Mouse (Mus musculus): ENCODE results near the gene Cdkal1. TPM values are rescaled to one million over a fixed set of nuclear protein-coding genes. Genes with fewer than 3 reads are reported as not detected.
A peak's percentile ranks its signal among the peaks of the same experiment; 100 is the strongest.

Cdkal1 gene
- total RNA-seq, 2 experiments from 2014 or later: 23.7 to 26.3 TPM

GRCm38 (mm10) chr13:29429196-29429595, 426.3 kb downstream of the Cdkal1 start:
- DNase-seq (ENCODE audit: low spot score in 2 of 2): no peak

- DNase-seq (ENCODE audit: low spot score in 2 of 2): no peak
Measured at GRCm38 (mm10) chr13:29416450-29417136, 438.9 kb downstream of the Cdkal1 start.

- DNase-seq (ENCODE audit: low spot score in 2 of 2): no peak
Measured at GRCm38 (mm10) chr13:29415967-29416366, 439.5 kb downstream of the Cdkal1 start.

- no peak for DNase-seq (ENCODE audit: low spot score in 2 of 2)
Measured at GRCm38 (mm10) chr13:29414878-29415277, 440.6 kb downstream of the Cdkal1 start.

GRCm38 (mm10) chr13:29414470-29414869, 441.0 kb downstream of the Cdkal1 start:
- DNase-seq (ENCODE audit: low spot score in 2 of 2): no peak

- DNase-seq (ENCODE audit: low spot score in 2 of 2): no peak
Measured at GRCm38 (mm10) chr13:29411176-29411575, 444.3 kb downstream of the Cdkal1 start.

- no peak for DNase-seq (ENCODE audit: low spot score in 2 of 2)
Measured at GRCm38 (mm10) chr13:29407619-29408018, 447.9 kb downstream of the Cdkal1 start.

DNA sequence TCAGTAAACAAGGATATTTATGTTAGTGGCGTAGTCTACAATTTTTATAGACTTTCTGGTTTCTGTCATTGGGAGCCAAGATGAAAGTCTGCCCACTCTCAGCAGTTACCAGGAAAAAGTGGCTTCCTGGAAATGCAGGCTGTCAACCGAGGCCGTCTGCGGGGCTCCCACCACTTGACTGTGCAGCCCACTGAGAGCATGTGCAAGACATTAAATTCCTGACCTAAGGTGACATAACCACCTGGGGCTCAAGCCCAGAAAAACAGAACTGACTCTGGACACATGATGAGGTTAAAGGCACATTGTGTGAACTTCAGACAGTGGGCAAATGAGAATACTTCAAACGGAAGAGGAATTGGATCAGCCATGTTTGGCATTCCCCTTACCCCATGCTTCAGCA, 450.2 kb downstream of the Cdkal1 start:
- DNase-seq (ENCODE audit: low spot score in 2 of 2): no peak

GRCm38 (mm10) chr13:29403217-29403616, 452.3 kb downstream of the Cdkal1 start:
- DNase-seq (ENCODE audit: low spot score in 2 of 2): no peak

DNA sequence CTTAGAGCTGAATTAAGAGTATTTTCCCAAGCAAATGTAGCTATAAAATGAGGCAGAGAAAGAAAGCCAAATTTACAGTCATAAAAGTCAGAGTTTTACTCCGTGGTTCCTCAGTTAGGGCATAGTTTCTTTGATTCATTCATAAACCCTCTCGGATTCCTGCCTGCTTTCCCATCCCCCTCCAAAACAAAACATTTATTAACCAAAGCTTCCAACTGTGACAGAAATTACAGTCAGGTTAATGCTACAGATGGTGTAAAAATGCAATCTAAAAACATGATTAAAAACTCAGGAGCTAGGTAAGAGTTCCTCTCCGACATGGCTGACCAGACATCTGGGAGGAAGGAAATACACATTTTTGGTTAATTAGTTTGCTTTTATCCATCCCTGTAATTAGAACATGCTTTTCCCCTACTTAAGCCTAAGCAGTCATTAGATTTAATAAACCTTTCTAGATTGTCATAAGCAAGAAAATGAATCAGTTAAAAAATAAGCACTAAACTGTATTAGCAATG, 452.9 kb downstream of the Cdkal1 start:
- no peak for DNase-seq (ENCODE audit: low spot score in 2 of 2)

- no peak for DNase-seq (ENCODE audit: low spot score in 2 of 2)
Measured at GRCm38 (mm10) chr13:29399908-29400307, 455.6 kb downstream of the Cdkal1 start.

- no peak for DNase-seq (ENCODE audit: low spot score in 2 of 2)
Measured at GRCm38 (mm10) chr13:29398456-29398855, 457.0 kb downstream of the Cdkal1 start.

DNA sequence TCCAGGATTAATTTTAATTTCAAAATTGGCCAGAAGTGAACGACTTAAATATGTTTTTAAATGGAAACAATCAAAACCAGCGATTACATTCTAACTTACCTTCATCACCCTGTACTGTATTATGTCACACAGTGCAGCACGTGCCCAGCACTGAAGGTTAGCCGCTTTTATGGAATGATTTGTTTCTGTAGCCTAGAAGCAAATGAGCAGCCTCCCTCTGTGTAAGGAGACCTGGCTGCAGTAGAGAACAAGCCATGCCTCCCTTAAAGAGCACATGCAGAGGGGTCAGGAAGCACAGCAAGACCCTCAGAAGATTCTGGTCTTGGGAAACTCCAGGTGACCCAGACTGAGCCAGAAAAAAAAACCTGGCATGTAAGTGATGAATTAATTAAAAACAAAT, 459.8 kb downstream of the Cdkal1 start:
- no peak for DNase-seq (ENCODE audit: low spot score in 2 of 2)

DNA sequence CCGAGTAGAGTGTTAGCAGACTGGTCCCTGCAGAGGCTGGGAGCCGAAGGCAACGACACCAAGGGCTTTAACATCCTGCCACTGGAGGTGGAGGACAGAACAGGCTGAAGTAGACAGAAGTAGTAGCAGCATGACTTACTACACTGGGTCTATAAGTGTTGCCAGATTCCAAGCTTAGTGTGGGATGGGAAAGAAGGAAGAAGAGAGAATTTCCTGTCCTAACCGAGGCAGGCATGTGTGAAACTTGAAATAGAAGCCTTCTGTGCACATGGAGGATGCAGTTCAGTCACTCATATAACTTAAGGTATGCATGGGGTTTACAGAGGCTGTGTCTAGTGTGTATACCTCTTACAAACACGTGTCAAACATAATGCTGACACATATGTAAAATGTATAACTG, 465.4 kb downstream of the Cdkal1 start:
- peak in 1 of 2 experiments; percentile 27 for DNase-seq (ENCODE audit: low spot score in 2 of 2)

DNA sequence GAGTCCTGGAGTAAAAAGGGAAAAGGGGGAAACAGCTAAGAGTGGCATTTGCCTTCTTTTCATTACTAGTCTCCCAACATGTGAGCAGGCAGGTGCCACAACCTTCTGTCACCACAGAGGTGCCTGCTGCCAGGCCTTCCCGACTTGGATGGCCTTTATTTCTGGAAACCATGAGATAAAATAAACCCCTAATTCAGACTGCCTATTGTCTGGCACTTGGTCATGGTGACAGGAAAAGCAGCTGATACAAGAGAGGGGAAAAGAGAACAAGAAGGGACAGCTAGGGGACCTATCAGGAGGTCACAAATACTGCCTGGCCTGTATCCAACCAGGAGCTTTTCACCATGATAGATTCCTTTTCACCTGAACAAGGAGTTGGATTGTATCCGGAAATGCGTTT, 466.6 kb downstream of the Cdkal1 start:
- no peak for DNase-seq (ENCODE audit: low spot score in 2 of 2)

GRCm38 (mm10) chr13:29377572-29377971, 477.9 kb downstream of the Cdkal1 start:
- no peak for DNase-seq (ENCODE audit: low spot score in 2 of 2)

DNA sequence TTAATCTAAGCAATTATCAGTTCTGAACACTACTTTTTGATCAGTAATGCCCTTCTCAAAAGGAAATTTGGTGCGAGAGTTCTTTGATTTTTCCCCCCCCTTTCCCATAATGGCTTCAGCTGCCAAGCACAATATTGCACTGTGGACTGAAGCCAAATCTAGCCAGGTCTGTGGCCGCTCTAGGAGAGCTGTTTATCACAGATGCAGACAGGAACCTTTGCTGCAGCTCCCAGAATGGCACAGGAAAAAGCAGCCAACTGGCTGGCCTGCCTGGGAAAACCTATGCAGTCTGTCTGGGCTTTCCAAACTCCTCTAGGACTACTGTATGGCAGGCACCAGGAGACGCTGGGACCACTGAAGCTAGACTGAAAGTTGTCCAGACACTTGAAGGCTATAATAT, 483.6 kb downstream of the Cdkal1 start:
- DNase-seq (ENCODE audit: low spot score in 2 of 2): no peak

- no peak for DNase-seq (ENCODE audit: low spot score in 2 of 2)
Measured at GRCm38 (mm10) chr13:29371466-29371771, 484.1 kb downstream of the Cdkal1 start.

- no peak for DNase-seq (ENCODE audit: low spot score in 2 of 2)
Measured at GRCm38 (mm10) chr13:29370731-29371465, 484.6 kb downstream of the Cdkal1 start.

DNA sequence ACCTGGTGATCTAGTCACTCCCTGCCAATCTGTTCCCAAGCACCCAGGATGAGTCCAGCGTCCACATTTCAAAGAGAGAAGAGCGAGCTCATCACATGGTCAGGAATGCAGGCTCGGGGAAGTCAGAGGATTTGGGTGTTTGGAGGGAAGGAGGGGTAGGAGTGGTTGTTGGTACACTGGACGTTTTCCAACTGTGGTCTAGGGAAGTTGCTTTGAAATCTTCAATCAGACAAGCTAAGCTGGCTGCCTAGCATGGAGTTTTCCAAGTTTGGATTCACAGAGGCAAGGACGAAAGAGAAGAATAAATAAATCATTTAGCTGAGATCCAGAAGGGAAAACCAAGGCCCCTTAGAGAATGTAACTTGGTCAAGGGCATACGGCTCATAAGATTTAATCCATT, 486.7 kb downstream of the Cdkal1 start:
- DNase-seq (ENCODE audit: low spot score in 2 of 2): no peak

GRCm38 (mm10) chr13:29364901-29365625, 490.4 kb downstream of the Cdkal1 start:
- no peak for DNase-seq (ENCODE audit: low spot score in 2 of 2)

DNA sequence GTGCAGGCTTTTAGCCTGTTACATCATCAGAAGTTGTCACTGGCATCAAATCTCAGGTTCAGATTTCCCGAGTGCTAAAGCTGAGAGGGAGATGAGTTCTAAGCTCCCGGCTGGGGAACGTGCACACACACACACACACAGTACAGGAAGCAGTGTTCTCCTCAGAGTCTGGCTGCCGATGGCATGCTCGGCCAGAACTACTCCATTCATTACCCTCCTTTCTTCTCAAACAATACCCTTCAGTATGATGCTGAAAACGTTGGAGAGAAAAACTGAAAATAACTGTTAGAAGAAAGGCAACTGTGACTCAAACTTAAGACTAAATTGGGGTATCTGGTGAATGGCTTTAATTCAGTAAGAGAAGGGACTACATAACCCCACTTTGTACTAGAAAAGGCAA, 491.5 kb downstream of the Cdkal1 start:
- DNase-seq (ENCODE audit: low spot score in 2 of 2): no peak
